Mouse (Mus musculus): ENCODE measurements around the gene Chrna10.

DNA sequence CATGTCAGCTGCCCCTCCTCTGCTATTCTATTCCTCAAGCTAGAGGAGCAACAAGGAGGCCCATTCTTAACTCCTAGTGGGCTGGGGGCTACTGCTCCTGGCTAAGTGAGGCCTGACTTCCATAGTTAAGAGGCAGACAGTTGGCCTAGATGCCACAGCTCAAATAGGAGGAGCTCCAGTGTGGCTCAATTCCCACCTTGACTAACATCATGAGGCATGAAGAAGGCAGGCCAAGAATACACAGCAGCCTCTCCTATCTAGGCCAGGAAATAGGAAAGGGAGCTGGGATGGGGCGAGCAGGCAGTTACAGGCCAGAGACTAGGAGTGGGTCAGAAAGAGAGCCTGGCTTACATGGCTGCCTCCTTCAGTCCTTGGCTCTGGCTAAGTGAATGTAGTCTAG lies 8.4 kb downstream of the Chrna10 start:
- TF ChIP-seq GATA1 (IDR thresholded peaks at IDR 0.05; ENCODE audit: borderline replicate concordance, low read length) = no peak
- no peak for TF ChIP-seq FLI1 (IDR thresholded peaks at IDR 0.05; ENCODE audit: low read length)

All from megakaryocyte, embryonic 14.5 days (primary cell).